Mouse (Mus musculus): ENCODE measurements at regions not wholly inside any gene's neighbourhood (a gene's known extent, or its start where the extent isn't known, plus 50 kb on each side); places are given as distances from the start of the nearest gene placed in this dataset.

GRCm38 (mm10) chr10:117541487-117541886 lies 87.8 kb upstream of the Cpm start:
- no peak for DNase-seq

GRCm38 (mm10) chr10:117540747-117541398 lies 88.4 kb upstream of the Cpm start:
- no peak for DNase-seq

GRCm38 (mm10) chr10:117540112-117540594 lies 89.1 kb upstream of the Cpm start:
- no peak for DNase-seq

DNA sequence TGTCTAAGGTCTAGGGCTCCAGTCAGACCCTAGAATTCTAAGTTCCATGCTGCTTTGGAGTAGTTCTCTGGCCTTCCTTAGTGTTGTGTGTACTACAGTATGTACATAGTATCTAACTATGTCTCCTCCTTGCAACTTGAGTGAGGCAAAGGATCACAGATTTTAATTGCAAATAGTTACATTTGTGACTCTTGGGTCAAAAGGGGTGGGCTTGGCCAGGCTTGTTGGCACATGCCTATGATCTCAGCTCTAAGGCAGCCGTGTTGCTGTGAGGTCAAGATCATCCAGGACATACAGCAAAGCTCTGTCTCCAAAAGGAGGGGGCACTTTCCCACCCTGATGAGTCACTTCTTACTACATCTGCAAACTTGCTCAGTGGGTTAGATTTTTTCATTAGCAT lies 89.8 kb upstream of the Cpm start:
- no peak for DNase-seq

DNA sequence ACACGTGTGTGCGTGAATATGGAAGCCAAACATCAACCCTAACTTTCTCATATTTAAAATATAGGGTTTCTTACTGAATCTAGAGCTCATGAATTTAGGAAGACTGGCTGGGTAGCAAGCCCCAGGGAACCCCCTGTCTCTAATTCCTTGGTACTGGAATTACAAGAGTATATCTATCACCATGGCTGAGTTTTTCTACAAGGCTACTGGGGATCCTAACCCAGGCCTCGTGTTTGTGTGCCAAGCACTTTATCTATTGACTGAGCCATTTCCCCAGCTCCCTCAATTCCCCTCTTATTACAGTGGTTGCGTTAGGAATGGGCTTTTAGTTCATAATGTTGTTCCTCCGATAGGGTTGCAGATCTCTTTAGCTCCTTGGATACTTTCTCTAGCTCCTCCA lies 90.6 kb upstream of the Cpm start:
- no peak for DNase-seq

DNA sequence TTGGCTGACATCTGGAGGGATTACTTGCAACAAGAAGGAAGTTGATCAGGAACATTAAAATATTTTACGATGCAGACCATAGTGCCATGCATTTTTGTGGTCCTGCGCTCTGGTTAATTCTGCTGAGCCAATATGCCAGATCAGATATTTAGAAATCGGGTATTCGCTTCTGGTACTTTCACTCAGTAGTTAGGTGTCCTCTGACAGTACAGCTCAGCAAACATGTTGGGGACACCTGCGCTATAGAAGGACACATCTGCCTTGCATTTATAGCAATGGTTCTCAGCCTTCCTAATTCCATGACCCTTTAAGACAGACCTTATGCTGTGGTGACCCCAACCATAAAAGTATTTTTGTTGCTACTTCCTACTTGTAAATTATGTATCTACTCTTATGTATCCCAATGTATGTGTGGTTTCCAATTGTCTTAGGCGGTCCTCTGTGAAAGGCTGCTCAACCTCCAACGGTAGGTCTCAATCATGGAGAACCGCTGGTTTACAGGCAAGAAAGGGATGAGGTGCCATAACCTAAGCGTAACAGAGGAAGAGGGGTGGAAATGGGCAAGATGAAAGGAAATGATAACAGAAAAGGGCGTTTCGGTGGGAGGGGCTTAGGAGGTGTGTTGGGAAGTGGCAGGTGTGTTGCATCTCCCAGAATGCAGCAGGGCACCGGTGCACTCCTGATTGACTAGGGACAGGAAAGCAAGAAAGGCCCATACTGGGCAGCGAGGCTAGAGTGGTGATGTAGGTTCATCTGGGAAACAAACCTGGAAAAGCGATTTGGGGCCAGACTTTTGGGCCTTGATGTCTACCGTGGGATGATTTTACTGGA lies 92.3 kb upstream of the Cpm start:
- no peak for DNase-seq

- DNase-seq: no peak
Measured at GRCm38 (mm10) chr10:117535843-117536242, 93.5 kb upstream of the Cpm start.

DNA sequence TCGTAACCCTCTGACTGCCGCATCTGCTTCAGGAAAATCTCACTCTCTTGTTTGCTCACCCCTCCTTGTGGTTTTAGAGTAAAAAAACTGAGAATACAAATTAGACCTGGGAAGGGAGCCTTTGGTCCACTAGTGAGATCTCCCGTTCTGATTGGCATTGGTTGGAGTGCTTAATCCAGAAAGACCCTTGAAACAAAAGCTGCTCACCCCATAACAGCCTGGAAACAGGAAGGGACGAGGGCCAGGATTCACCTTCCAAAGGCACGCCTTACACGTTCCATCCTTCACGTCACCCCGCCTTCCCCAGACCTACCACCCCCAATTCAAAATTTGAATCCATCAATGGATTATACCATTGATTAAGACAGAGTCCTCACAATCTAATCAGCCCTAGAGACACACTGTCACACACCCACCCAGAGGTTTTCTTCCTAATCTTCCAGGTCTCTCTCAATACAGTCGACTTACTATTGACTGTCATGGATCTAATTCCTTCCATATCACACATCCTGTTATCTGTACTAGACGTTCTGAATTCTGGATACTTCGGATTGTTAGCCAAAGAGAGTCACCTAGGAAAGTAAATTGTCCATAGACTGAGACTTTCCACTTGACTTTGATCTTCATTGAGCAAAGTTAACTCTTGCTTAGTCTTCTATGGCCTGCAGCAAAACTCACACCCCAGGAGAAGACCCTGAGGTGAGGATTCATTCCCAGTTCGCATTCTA lies 94.1 kb upstream of the Cpm start:
- no peak for DNase-seq

DNA sequence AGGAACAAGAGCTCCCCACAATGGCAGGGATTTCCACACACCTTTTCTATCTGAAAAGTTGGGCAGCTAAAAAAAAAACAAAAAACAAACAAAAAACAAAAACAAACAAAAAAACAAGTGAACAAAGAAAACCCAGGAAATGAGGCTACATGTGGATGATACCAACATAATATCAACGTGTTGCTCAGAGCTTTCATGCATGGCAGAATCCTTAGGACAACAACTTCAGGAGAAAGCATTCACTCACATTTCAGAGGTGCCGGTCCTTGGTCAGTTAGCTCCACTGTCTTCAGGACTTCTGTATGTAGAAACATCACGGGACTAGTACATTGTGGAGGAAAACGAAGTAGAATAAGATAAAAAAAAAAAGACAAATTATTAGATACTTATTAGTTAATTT lies 94.8 kb upstream of the Cpm start:
- DNase-seq: no peak

- DNase-seq: no peak
Measured at GRCm38 (mm10) chr10:117533541-117534386, 95.5 kb upstream of the Cpm start.

GRCm38 (mm10) chr10:117532750-117533540 lies 96.4 kb upstream of the Cpm start:
- DNase-seq: no peak

- DNase-seq: no peak
Measured at GRCm38 (mm10) chr10:117531798-117532747, 97.2 kb upstream of the Cpm start.

DNA sequence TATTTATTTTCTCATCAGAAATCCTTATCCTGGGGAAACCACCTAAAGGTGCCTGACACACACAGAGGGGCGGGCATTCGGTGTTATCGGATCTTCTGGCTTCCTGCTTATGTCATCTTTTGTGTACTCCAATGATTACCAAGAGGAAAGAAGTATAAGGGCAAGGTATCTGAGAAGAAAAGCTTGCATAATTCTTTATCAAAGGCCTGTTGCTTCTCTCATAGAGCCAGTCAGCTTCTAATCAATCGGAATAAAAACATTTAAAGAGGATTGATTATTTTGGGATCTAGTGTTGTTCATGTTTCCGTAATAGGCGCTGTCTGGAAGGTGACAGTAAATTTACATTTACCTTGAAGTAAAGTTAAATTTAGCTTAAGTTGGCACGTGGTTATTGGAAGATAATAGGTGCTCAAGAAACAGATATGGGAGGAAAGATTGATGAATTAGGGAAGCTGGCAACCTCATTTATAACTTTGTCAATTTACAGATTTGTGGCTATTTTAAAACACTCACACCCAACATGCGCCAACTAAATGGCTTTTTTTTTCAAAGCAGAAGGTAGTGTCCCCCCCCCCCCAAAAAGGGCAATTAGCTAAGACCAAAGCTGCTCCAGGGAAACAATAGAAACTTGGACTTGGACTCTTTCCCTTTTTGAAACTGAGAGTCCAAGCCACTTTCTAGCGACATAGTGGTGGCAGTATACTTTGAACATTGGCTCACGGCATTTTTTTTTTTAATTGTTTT lies 98.3 kb upstream of the Cpm start:
- DNase-seq: no peak

DNA sequence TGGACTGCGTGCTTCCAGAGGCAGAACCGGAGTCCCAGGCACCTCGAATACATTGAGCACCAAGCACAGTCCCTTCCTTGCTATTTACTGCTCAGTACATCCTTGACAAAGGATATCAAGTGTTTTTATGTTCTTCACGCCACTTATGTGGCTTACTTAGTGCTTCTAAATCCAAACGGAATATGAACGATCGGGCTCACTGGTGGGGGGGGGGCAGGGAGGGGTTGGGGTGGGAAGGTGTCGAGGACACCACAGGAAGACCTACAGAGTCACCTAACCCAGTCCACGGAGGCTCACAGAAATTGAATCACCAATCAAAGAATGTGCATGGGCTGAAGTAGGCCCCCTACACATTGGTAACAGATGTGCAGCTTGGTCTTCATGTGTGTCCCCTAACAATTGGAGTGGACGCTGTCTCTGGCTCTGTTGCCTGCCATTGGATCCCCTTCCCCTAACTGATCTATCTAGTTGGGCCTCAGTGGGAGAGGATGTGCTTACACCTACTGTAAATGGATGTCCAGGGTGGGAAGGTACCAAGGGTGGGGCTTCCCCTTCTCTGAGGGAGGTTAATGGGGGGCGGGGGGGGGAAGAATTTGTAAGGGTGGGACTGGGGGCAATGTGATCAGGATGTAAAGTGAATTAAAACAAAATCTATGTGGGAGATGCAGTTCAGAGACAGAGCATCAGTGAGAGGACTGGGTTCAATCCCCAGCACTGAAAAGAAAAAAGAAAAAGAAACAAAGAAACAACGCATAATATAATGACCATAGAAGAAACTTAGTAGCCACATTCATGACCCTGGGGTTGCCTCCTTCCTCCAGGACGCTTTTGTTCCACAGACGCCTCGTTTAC lies 99.1 kb upstream of the Cpm start:
- DNase-seq: no peak

DNA sequence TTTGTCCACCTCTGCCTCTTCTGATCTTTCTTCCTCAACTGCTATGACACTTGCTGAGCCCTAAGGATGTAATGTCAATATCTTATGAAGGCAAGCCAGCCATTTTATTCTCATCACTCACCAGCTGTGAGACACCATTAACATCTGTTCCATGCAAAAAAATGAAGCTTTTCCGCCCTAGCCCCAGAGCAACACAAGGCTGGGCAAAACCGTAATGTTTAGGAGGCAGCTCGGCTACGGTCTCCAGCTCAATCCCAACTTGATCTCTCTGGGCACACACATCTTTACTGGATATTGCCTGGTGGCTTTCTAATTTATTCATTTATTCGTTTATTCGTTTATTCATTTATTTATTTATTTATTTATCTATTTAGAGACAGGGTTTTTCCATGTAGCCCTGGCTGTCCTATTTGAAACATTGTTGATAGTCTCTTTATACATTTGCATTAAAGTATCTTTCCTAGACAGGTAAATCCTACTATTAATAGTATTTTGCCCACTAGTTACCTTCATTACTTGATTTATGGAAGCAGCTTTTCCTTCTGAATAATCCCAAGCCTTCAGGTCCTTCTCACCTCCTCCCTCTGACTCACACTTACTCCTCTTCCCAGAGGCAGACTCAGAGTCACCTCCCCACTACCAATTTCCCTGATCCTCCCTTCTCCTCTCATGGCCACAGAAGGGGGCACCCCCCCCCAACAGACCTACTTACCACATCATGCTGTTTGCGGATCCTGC lies 99.9 kb upstream of the Cpm start:
- DNase-seq: no peak

- DNase-seq: no peak
Measured at GRCm38 (mm10) chr10:117528575-117529268, 100.6 kb upstream of the Cpm start.

- DNase-seq: no peak
Measured at GRCm38 (mm10) chr10:117527979-117528378, 101.3 kb upstream of the Cpm start.

All from gastrocnemius, postnatal 10 days (tissue).